Mouse (Mus musculus) frontal cortex, postnatal 14 days (tissue): Measurements from ENCODE around the gene Prkce.

ENCODE experiments used
- DNase-seq, 2 experiments: peaks; one replicate each; pipeline ENCODE4 v3.0.0; 2022; ENCODE audit warnings: low spot score in 2 of 2

Gene Prkce

DNA sequence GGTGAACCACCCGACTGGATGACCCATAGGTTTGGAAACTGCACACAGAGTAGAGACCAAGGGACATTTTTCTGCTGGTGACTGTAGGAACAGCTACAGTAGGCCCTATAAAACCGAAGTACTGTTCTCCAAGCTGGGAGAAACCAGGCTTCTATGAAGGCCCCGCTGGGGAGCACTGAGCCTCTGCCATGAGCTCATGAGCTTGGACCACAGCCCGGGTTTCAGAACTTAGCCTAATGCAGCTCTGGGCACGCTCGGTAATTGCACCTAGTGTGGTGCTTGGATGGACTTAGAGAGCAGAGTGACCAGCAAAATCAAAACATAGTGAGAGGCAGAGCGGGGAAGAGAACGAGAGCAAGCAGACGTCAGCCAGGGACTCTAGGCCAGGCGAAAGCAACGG is 134.7 kb downstream of the Prkce start:
- DNase-seq, result no peak

DNA sequence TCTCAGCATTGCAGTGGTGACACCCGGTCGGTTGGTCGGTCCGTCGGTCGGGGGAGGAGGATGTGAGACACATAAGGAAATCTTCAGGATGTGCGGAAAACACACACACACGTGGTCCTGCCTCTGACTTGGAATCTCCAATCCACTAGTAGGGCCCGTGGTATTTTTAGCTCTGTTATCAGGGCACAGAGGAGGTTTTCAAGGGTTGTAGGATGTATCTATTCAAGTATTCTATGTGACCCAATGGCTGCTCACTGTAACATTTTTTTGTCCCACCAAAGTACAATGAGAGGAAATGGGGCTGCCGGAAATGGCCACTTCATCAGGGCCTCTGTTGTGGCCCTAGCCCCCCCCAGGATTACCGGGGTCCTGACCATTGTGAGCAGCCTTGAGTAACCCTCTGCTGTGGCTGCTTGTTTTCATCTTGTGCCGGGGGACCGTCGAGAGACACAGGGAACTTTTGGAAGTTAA is 135.3 kb downstream of the Prkce start:
- DNase-seq, result no peak

DNA sequence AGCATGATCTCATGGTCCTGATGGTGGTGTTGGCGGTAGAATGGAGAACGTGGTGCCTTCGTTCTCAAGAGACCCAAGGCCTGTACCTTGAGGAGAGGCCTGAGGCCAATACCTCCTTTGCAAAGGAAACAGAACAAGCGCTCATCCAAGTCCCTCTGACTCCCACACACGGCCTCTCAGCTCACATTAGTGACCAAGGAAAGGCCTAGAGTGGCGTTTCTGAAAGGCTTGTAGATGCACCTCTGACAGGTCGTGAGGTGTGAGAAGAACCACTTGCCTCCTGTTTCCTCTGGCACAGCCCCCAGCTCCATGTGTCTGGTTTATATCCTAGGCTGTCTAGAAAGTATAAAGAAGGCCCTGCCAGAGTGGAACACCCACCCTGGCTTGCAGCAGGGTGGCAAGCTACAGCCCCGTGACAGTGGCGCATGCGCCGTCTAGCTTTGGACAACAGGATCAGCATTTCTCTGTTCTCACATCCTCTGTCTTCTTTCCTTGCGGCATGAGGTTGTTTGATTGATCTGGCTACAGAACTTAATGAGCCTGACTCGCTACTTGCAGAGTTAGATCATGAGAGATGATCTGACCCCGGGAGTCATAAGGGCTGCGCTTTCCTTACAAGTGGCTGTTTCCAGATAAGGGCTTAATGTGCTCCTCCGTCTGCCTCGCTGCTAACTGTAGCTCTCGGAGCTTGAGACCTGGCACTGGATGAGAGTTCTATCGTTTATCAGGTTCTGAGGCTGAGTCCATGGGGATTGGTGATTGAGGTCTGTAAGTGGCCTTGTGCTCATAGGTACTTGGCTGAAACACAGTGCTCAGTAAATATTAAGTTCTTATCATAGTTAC is 136.0 kb downstream of the Prkce start:
- DNase-seq, result no peak

DNA sequence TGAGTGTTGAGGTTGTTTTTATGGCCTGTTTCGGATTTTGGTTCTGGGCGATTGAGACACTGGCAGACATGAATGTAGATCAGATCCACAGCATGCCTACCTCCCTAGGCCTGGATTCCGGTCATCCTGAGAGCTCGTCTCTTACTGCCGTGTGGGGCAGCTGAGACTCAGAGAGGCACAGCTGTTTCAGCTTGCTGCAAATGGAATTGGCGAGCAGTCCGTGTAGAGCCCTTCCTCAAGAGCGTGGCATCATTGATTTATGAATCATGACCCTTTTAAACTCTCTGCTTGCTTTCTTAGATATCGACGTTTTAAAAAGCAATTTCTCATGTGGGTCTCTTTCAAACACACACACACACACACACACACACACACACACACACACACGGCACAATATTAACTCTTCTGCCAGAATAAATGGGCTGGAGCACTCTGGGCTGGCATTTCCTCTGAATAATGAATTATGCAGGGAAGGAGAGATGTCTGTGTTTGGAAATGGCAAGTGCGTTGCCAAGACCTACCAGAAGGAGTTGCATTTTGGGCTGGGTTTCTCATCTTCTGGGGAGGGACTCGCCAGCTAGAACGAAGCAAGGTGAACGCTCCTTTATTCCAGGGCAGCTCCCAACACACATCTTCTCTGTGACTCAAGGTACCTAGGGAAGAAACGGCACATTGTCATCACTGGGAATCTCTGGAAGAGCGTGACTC is 137.5 kb downstream of the Prkce start:
- DNase-seq, result no peak

DNA sequence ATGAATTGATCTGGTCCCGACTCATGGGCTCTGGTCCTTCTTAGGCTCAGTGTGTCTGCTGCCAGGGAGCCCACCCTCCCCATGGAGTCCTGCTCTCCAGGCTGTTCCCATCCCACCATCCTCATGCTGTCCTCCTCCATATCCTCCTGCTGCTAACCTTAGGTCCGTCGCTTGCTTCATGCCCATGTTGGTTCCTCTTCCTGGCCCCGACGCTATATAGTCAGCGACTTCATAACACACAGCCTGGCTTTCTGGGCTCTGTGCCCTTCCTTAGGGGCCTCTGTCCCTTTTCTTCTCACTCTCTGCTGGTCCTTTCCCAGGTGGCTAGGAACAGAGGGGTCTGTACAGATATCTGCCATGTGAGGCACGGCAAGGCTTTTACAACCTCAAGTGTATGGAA is 138.6 kb downstream of the Prkce start:
- no peak for DNase-seq

DNA sequence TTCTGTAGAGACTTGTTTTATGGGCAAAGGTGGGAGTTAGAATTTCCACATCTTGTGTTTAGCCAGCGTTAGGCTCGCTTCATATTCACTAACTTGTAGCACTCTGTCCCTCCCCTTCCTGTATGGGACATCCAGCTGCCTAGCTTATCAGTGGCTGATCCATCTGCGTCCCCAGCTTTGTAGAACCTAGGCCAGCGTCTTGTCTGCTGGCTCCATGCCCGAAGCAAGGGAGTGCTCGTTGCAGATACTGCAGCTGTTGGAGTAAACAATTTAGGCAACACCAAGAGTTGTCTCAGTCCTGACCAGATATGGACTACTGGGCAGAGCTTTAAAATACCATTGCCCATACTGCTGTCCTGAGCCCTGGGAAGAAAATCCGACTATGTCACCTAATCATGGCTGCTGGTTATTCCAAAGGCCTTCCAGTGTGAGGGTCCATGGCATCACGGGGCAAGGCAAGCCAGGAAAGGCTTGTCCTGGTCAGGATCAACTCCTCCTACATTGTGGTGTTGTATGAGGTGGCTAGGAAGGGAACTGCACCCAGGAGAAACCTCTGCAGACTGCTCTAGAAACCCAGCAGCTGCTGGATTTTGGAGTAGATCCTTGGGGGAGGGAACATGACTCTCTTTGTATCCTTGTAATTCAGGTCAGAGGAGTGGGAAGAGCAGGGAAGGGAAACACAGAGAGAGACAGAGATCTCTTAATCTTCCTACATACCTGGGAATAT is 146.0 kb downstream of the Prkce start:
- DNase-seq, result no peak

DNA sequence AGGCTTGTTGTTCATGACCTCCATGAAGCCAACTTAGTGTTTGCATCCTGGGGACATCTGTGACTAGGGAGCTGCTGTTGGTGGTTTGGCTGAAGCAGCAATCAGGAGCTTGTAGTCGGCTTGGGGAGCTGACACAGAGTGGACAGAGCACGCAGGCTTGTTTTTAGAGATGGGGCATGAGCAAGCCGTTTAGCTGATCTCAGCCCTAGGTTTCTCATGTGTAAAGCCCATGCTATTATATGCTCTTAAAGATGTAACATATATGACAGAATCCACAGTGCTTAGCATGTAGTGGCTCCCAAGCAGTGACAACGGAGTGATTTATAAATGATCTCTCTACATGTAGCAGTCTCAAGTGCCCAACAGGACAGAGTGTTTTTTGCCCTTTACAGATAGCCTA is 148.3 kb downstream of the Prkce start:
- no peak for DNase-seq

DNA sequence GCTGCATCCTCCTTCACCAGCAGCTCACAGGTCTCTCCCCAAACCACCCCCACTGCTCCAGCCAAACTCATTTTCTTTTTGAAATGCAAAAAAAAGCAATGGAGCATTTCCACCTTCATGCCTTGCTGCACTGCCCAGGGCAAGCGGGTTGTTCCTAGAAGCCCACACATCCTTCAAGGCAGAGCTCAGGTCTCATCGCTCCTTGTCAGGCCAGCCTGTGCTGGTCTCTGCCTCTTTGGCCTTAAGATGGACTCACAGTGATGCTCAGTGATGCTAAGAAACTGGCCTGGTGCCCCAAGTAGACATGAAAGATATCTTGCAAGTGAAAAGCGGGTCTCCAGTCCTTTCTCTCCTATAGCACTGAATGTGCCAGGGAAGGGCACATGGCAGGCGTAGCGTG is 149.2 kb downstream of the Prkce start:
- DNase-seq, result no peak

DNA sequence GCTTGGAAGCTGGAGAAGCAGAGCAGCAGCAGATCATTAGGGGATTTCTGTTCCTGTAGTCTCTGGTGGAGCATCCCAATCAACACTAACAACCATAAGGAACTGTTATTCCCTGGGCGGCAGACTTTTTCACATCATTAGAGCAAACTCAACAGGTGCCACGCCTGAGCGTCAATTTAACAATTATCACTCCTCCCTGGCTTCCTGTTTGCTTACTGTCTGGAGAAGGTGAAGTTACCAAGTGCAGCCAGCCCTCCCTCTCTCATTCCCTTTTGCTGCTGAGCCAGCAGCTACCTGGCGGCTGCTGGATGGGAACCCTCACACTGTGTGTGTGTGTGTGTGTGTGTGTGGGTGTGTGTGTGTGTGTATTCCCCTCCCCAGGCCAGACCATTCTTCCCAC is 149.6 kb downstream of the Prkce start:
- DNase-seq, result no peak

DNA sequence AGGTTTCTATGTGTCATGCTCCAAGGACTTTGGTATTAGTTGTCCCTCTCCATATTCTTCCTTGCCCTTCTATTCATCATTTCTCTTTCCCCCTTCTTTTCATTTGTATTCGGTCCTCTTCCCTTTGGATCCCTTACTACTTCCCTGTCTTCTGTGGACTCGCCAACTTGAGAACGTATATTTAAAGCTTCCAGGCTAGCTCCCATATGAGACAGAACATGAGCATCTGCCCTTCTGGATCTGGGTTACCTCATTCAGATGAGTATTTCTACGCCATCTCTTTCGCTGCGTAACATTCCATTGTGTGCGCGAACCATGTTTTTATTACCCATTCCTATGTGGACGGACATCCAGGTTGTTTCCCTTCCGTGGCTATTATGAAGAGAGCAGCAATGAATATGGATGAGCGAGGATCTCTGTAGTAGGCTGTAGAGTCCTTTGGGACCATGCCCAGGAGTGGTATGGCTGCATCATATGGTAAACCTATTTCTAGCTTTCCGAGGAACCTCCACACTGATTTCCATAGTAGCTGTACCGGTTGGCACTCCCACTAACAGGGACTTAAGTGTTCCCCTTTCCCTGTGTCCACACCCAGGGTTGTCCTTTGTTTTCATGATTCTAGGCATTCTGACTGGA is 152.5 kb downstream of the Prkce start:
- DNase-seq, result no peak

DNA sequence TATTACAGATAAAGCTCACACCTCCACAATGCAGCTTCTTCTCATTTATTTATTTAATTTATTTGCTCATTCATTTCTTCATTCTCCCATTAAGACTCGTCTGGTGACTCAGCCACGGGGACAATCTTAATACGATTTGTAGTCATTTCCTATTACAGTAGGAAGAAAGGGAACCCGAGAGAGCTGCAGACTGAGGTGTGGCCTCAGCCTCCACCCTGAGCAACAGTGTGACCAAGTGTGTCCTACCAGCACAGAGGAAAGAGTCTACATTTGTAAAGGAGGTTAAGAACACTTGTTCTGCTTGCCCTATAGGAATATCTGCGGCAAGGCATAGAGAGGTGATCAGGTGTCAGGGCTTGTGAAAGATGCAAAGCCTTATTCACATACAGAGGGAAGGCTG is 155.3 kb downstream of the Prkce start:
- DNase-seq, result no peak

DNA sequence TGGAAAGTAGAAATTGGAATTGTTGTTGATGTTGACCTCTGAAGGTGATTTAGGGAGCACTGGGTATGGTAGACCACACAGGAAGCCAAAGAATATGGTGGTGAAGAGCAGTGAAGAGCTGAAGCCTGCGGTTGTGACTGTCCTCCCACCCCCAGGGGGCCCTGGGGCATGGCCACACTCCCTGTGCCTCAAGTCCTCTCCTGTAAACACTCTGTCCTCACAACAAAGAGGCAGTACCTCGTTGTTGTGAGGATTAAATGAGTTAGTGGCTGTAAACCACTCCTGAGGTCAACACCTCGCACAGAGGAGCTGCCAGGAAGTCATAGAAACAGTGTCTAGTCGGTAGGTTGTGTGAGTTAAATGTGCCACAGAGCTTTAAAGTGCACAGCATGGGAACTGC is 155.7 kb downstream of the Prkce start:
- no peak for DNase-seq

DNA sequence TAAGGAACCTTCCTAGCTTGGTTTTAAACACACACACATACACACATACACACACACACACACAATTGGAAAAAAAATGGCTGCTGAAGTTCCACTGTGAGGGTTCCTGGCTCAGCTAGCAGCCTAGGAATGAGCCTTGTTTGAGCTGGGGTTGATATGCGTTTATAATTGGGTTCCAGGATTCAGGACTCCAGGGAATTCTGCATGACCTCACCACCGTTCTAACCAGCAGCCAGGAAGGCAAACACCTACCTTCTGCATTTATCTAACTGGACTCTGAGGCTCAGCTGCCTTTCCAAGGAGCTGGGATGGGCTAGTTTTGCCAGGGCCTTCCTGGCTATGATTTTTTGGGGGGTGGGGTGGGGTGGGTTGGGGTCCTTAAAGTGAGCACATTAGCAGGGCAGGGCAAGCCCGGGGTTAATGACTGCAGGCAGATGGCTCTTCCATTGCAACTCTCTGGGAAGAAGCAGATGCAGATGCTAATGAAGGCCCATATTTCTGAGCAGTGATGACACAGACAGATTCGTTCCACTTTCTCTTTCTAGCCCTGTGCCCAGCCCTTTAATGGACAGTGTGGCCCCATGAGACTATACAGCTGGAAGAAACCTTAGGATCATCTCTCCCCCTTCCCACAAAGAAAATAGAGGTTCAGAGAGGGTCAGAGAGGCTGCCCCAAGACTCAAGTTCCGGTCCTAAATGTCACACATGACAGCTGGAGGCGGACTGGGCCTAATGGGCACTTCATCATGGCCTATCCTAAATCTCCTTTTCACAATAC is 156.5 kb downstream of the Prkce start:
- DNase-seq, result no peak

DNA sequence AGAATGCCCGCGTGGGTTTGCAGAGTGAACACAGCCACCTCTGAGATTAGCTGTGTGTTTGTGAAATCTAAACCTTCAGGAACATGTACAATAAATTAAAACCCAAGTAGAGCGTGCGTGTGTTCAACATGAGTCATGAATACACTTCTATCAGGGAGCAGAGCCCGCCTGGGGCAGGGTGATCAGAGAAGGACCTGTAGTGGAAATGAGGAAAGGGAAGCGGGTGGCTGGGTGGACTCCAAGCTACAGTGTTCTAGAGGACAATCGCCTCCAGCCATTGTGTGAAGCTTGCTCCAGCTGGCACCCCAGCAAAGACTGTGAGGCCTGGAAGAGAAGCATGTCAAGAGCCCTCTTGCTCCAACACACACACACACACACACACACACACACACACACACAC is 157.2 kb downstream of the Prkce start:
- DNase-seq, result no peak

DNA sequence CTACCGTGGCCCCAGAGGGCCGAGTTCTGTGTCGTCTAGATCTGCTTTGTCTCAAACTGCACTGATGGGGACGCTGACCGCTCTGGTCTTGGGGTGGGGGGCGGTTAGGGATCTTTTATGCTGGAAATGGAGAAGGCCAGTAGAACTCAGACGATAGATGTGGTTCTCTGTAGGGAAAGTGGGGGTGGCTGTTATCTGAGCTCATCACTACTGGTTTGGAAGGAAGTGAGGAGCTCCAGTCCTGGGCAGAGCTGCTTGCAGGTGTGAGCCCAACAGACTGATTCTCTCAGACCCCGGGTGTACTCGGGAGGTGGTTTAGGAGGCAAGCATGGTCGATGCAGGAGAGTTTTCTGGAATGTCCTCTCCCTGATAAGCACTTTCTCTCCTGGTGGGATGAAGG is 157.7 kb downstream of the Prkce start:
- DNase-seq, result no peak

DNA sequence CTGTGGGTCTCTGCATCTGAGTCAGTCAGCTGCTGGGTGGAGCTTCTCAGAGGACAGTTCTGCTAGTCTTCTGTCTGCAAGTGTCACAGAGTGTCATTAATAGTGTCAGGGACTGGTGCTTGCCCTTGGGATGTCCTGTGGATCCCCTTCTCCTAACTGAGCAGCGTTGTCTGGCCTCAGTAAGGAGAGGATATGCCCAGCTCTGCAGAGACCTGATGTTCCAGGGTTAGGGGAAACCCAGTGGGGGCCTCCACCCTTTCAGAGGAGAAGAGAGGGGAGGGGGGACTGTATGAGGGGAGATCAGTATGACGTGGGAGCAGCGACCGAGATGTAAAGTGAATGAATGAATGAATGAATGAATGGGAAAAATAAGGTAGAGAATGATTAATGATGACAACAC is 160.4 kb downstream of the Prkce start:
- no peak for DNase-seq

DNA sequence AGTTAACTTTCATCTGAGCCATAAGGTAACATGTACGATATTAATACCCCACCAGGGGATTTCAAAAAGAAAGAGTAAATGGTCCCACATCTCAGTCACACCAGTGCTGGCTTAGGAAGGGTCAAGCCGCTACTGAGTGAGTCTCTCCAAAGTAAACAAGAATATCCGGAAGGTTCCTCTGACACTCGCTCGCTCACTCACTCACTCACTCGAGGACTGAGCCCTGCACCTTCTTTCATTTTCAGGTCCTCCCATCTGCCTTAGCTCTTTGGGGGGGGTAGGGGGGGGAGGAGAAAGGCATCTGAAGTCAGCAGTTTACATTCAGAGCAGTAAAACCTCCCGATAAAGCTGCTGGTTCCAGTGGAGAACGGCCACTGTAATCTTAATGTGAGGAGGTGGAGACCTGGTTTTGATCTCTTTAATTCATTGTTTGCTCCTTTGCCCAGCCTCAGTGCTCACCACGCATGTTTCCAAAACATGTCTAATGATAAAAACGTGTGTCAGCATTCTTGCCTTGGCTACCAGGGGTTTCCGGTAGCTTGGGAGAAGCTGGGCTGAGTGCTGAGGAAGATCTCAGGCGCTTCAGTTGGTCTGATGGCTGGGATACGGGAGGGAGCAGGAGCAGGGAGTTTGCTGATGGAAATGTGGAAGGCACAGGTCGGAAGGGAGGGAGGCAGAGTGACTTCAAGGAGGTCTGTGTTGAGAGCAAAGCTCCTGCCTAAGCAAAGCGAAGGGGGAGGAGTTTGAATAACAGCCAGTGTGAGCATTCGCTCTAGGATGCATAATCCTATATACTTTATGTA is 161.9 kb downstream of the Prkce start:
- no peak for DNase-seq

DNA sequence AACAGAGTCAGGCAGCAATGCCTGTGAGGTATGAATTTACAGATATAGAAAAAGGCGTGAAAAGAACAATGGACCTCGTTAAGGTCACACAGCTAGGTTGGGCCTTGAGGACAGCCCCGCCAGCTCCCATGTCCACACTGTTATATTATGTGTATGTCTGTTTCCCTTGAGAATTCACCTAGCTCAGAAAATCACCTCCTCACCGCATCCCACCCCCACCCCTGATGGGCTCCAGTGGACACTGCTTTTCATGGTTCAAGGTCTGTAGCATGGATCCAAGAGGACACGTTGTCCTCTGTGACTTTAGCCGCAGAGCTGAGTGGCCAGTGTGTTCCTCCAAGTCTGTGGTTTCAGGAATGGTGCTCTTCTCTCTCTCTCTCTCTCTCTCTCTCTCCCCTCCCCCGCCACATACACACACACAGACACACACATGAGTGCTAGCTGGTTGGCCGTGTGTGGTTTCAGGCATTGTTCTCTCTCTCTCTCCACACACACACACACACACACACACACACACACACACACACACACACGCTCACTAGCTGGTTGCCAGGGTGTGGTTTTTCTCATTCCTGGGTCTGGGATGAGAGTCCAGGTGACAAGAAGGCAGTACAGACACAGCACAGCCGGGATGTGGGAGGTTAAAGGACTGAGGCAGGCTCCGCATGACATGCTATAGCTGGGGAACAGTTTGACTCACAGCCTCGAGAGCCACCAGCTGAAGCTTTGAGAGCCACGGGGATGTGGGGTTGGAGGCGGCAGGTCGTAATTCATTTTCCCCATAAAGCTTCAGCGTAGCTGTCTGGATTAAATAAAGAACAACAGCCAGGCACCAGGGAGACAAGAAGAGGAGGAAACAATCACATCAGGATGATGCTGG is 162.7 kb downstream of the Prkce start:
- DNase-seq, result no peak

DNA sequence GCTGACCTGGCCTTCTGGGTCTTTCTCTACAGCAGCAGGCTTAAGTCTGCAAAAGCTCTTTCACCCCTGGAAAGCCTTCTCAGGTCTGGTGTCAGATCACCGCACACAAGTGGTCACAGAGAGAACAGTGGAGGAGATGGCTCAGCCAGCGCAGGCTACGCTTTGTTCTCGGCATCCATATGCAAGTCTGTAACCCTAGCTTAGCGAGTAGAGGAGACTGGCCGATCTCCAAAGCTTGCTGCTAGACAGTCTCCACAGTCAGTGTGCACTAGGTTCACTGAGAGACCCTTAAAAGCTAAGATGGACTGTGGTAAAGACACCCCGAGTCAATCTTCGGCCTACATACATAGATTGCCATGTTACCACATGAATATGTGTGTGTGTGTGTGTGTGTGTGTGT is 164.2 kb downstream of the Prkce start:
- no peak for DNase-seq

DNA sequence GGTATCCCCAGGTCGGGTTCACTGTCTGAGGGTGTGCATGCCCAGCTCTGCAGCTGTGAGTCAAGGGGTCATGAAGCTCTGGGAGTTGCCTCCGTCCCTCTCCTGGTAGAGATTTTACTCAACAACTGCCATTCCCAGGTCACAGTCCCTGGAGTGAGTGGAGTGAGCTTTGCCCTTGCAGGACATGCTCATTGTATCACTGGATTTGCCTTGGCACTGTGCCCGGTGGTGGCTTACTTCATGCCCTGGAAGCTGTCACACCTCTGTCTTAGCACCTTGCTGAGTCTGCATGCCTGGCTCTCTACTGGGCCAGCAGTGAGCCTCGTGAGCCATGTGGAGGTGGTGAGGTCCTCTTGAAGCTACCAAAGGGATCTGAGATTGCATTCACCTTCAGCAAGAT is 167.4 kb downstream of the Prkce start:
- DNase-seq, result no peak
